Mouse (Mus musculus) forelimb bud, embryonic 11.5 days (tissue): ENCODE measurements around the gene Rorc.

Experiments used
- DNase-seq: peaks from one replicate; pipeline ENCODE4 v3.0.0-alpha.2; 2012; ENCODE audit warnings: low read depth, low spot score

Gene Rorc

DNA sequence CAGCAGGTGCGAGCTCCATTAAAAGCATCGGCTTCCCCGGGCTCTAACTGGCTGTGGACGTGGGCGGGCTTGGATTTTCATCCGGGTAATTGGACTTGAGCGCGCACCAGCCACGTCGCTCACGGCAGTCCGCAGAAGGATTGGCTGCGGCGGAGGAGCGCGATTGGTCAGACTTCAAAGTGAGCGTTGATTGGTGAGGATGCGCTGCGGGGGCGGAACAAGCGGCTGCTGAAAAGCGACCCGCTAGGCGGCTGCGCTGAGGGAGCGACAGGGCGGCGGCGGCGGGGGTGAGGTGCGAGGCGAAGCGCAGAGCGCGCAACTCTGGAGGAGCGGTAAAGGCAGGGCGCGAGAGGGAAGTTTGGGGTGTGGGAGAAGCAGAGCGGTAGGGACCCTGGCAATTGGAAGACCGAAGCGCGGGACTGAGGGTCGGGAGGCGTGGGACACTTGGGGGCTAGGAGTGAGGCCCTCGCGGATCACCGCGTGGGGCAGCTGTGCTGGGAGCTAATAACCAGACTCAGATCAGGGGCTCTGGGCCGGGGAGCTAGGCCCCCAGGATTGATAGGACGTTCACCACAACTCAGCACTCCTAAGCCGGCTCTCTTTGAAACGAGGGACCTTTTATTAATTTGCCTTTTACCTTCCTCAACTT lies 40.6 kb downstream of the Rorc start, which contains the start of gene Tdrkh:
Gene Tdrkh, plus strand, starts transcription at position 243 of the 649 bp plus-strand sequence.
- DNase-seq: peak; percentile 96

DNA sequence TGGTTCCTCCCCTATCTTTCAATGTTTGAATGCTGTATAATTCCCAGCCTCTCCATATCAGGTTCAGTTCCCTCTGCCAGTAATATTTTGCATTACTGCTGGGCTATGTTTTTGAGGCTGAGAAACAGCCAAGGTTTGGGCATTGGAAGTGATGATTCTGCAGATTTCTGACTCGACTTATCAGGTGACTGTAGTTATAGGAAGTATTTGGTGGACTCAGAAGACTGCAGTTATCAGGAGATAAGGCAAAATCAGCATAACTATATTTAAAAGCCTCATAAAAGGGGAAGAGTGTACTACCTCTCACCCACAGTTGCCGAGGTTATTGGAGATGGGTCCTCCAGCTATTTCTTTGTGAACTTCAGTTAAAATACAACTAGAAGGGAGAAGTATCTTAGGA lies 58.4 kb downstream of the Rorc start:
- no peak for DNase-seq

DNA sequence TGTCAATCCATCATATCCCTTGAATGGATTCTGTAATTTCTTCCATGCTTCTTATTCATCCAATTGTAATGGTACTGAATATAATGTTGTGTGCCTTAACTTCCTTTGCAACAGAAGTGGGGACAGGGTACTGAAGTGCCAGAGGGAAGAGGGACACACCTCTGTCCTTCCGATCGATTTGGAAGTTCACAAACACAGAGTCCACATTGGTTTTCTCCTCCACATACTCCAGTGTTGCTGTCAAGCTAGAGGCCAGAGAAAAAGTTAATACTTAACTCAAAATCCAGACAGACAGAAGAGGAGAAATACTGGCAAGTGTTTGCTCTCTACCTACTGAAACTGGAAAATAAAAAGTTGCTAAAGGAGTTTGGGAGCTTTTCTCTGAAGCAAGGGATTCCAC lies 61.7 kb downstream of the Rorc start:
- no peak for DNase-seq

DNA sequence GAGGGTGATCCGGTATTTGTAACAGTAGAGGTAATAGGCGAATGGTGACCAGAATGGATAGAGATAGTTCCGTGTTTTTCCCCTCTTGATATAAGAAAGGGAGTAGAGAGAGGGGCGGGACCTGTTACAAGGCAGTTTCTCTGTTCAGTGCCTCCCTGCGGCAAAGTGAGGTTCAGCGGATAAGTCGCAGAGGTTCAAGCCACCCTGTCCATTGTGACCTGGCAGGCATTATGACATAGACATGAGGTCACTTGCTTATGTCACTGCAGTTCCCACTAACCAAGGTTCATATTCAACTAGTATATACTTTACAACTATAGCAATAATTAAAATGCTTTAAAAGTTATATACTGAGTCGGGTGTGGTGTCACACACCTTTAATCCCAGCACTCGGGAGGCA lies 63.8 kb downstream of the Rorc start:
- DNase-seq: no peak

DNA sequence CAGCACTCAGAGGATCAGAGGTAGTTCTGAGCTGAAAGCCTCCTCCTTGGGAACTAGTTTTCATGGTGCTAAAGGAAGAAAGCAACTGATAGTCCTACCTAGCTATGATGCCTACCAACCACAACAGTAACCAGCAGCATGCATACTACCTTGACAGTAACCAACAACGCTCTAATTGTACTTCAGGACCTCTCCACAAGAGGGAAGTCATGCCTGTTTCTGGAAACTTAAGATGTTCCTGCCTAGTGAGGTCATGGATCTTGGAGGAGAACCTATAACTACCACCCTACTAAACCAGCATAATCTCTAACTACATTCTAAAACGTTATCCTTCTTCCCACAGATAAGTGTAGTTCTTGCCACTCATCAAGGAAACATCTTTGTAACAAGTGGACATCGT lies 68.6 kb downstream of the Rorc start:
- DNase-seq: no peak

DNA sequence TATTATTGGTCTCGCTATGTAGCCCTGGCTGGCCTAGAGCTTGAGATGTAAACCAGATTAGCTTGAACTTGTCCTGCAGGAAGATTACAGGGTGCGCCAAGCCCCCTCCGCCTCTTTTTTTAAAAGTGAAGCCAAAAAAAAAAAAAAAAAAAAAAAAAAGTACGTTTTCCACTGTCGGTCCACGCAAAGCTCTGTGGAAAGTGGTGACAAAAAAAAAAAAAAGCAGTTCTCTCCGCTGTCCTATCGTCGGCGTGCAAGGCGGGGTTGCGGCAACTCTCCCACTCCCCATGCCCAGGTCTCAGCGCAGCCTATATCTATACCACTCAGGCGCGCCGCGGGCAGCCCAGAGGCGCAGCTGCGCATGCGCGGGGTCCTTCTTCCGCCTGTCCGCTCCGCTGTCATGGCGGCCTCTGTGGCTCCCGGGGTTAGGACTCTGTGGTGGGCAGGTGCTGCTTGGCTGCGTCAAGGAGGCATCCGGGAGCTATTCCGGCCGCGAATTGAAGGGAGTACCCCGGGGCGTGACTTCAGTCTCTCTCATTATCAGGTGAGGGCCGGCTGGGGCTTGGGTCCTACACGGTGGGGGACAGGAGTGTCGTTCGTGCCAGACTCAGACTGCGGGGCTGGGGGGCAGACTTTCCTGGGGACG lies 70.5 kb downstream of the Rorc start, which contains the start of gene Mrpl9:
Gene Mrpl9, plus strand, starts transcription at position 368 of the 646 bp plus-strand sequence.
- DNase-seq: peak; percentile 97

DNA sequence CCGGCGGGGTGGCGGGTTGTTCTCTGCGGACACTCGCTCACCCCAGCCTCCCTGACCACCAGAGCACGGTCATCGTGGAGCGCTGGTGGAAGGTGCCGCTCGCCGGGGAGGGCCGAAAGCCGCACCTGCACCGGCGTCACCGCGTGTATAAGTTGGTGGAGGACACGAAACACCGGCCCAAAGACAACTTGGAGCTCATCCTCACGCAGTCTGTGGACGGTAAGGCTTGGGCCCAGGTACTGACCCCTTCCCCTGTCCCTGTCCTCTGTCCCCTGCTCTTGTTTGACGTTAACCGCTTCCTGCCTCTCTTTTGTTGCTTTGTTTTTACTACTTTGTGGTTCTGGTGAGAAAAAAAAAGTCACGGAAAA lies 71.0 kb downstream of the Rorc start, which contains the start of gene Oaz3:
Gene Oaz3, minus strand, starts transcription at position 319 of the 368 bp plus-strand sequence.
- DNase-seq: no peak
